Mouse (Mus musculus): ENCODE measurements at regions not wholly inside any gene's neighbourhood (a gene's known extent, or its start where the extent isn't known, plus 50 kb on each side); places are given as distances from the start of the nearest gene placed in this dataset.

DNA sequence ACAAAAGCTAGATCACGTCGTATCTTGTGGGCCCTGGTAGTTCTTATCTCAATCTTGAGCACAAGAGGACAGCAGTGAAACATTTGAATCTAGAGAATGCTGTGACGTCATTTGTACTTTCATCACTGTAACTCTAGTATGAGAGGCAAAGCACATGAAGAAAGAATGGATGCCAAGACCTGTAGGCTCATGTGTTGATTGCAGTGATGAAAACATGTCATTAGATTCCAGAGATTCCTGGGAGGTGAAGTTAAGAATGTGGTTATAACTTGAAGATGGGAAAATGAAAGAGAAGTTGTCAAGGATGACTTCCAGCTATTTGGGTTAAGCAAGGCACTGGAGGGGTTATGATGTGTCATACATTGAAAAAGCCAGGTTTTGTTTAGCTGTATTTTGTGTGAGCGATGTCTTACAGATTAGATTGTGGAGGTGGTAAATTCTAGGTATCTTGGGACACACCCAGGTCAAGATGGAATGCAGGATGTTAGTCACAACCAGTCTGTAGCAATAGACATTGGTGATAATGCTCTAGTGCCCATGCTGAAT, 221.7 kb downstream of the Nr2f2 start:
- no peak for TF ChIP-seq GATA1 (IDR thresholded peaks at IDR 0.05; ENCODE audit: low read length)
- no peak for TF ChIP-seq TAL1 (IDR thresholded peaks at IDR 0.05; ENCODE audit: low read length)
- Histone ChIP-seq H3K36me3 (ENCODE audit: control insufficient read depth) (no peaks in the 10 kb centered on the region), H3K9me3 (ENCODE audit: control insufficient read depth, low read length) (no peaks in the 10 kb centered on the region), H3K27me3 (ENCODE audit: control insufficient read depth) (no peaks in the 10 kb centered on the region), H3K4me1 (ENCODE audit: control insufficient read depth) (no peaks in the 10 kb centered on the region), H3K4me3 (replicated peaks) (no peak overlapping the region)

DNA sequence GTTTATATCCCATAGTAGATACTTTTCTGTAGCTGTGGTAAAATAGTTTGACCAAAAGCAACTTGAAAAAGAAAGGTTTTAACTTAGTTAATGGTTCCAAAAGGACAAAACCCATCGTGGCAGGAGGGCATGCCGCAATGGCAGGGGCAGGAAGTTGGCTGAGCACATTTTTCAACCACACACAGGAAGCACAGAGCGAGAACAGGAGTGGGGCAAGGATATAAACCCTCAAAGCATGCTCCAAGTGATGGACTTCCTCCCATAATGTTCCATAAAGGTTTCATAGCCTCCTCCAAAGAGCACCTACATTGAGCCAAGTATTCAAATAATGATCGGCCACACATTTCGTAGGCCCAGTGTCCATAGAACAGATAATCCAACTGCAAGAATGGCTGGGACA, 229.7 kb downstream of the Nr2f2 start:
- H3K4me3 ChIP-seq (replicated peaks): no peak overlapping the region
- H3K27me3 ChIP-seq (ENCODE audit: control insufficient read depth): no peaks in the 10 kb centered on the region
- H3K36me3 ChIP-seq (ENCODE audit: control insufficient read depth): no peaks in the 10 kb centered on the region
- H3K4me1 ChIP-seq (ENCODE audit: control insufficient read depth): no peaks in the 10 kb centered on the region
- TF ChIP-seq TAL1 (IDR thresholded peaks at IDR 0.05; ENCODE audit: low read length): no peak
- TF ChIP-seq GATA1 (IDR thresholded peaks at IDR 0.05; ENCODE audit: low read length): no peak
- no peaks in the 10 kb centered on the region for H3K9me3 ChIP-seq (ENCODE audit: control insufficient read depth, low read length)

DNA sequence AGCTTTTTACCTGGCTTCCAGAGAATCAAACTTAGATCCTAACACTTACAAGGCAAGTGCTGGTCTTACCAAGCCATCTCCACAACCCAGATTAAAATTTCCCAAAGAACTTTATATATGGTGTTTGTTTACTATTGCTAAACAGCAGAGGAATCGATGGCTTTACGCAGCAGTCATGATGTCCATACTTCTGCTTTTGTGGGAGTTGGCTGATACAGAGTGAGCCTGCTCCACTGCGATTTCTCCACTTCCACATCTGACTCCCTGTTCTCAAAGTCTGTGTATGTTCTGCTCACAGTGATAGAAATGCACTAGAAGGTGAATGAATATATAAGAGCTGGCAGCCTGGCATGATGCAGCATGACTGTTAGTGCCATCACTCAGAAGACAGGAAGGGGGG, 231.1 kb downstream of the Nr2f2 start:
- Histone ChIP-seq H3K4me3 (replicated peaks) (no peak overlapping the region), H3K9me3 (ENCODE audit: control insufficient read depth, low read length) (no peaks in the 10 kb centered on the region), H3K36me3 (ENCODE audit: control insufficient read depth) (no peaks in the 10 kb centered on the region), H3K27me3 (ENCODE audit: control insufficient read depth) (no peaks in the 10 kb centered on the region), H3K4me1 (ENCODE audit: control insufficient read depth) (no peaks in the 10 kb centered on the region)
- TF ChIP-seq GATA1 (IDR thresholded peaks at IDR 0.05; ENCODE audit: low read length) (no peak), TAL1 (IDR thresholded peaks at IDR 0.05; ENCODE audit: low read length) (no peak)

DNA sequence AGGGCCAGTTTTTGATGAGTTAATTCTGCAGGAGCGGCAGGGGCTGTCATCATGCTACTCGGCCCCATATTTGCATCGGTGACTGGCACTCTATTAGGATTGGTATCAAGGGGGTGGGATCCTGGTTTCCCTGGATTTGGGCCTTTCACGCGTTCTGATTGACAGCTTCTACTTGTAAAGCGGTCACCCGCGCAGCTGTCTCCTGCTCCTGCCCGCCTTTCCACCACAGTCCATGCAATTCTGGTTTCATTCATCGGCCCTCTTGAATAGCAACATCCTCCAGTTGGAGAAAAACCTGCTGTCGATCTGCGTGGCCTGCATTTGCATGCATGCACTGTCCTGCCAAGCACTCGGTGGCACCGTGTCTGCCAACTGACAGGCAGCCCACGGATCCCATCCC, 236.6 kb downstream of the Nr2f2 start:
- TF ChIP-seq TAL1 (IDR thresholded peaks at IDR 0.05; ENCODE audit: low read length) (no peak), GATA1 (IDR thresholded peaks at IDR 0.05; ENCODE audit: low read length) (no peak)
- H3K4me1 ChIP-seq (ENCODE audit: control insufficient read depth): no peaks in the 10 kb centered on the region
- H3K4me3 ChIP-seq (replicated peaks): no peak overlapping the region
- no peaks in the 10 kb centered on the region for H3K27me3 ChIP-seq (ENCODE audit: control insufficient read depth)
- H3K36me3 ChIP-seq (ENCODE audit: control insufficient read depth): no peaks in the 10 kb centered on the region
- peaks cover 4% of the 10 kb centered on the region for H3K9me3 ChIP-seq (ENCODE audit: control insufficient read depth, low read length)

DNA sequence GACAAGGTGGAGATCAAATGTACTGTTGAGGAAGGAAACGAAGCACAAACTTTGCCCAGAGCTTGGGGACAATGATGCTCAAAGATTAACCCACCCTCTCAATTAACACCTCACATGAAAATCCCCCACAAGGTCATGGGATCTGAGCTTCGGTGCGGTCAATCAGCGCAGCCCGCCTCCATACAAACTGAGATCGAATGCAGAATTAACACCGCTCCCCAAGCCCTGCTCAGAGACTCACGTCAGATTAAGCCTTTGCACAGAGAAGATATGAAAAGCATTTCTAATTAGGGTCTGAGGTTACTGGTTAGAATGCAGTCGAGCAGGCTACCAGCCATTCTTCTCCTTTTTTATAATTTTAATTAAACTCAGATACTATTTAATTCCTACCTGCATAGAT, 243.7 kb downstream of the Nr2f2 start:
- Histone ChIP-seq H3K36me3 (ENCODE audit: control insufficient read depth) (no peaks in the 10 kb centered on the region), H3K4me3 (replicated peaks) (no peak overlapping the region), H3K4me1 (ENCODE audit: control insufficient read depth) (no peaks in the 10 kb centered on the region), H3K9me3 (ENCODE audit: control insufficient read depth, low read length) (no peaks in the 10 kb centered on the region), H3K27me3 (ENCODE audit: control insufficient read depth) (no peaks in the 10 kb centered on the region; the same call in 1 of the 2 replicates)
- no peak for TF ChIP-seq GATA1 (IDR thresholded peaks at IDR 0.05; ENCODE audit: low read length)
- TF ChIP-seq TAL1 (IDR thresholded peaks at IDR 0.05; ENCODE audit: low read length): no peak

DNA sequence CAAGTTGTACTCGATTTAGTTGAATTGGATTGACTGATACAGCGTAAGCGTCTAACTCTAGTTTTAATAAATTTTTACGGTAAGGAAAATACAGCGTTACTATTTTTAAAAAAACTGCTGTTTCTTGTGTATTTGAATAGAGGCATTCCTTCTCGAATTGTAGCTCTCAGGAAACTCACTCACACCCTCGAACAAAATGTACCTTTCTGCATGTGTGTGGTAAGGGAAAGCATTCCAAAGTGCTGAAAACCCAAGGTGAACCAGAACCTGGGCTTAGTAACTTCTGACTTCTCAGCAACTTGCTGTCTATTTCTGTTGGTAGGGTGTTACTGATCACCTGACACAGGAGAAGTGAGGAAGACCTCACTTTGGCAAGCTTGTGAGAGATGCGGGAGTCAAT, 247.0 kb downstream of the Nr2f2 start:
- Histone ChIP-seq H3K4me3 (replicated peaks) (no peak overlapping the region), H3K36me3 (ENCODE audit: control insufficient read depth) (no peaks in the 10 kb centered on the region), H3K4me1 (ENCODE audit: control insufficient read depth) (no peaks in the 10 kb centered on the region), H3K27me3 (ENCODE audit: control insufficient read depth) (no peaks in the 10 kb centered on the region; the same call in 1 of the 2 replicates), H3K9me3 (ENCODE audit: control insufficient read depth, low read length) (no peaks in the 10 kb centered on the region)
- no peak for TF ChIP-seq TAL1 (IDR thresholded peaks at IDR 0.05; ENCODE audit: low read length)
- TF ChIP-seq GATA1 (IDR thresholded peaks at IDR 0.05; ENCODE audit: low read length): no peak

DNA sequence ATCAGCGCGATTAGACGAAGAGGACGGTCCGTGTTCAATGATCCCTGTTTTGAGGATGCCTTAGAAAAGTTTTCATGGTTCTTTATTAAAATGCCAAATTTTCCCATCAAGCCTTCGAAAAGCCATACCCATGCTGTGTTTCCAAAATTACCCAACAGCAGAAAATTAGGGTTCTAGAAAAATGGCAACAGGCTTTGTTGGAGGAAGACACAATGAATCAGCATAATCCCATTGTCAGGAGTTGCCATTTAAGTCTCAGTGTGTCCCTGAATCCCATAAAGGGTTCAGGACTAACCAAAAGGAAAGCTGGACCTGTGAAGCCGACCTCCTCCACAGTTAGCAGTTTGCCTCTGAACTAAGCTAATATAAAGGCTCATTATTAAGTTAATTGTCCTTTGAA, 247.6 kb downstream of the Nr2f2 start:
- no peaks in the 10 kb centered on the region for H3K36me3 ChIP-seq (ENCODE audit: control insufficient read depth)
- H3K4me3 ChIP-seq (replicated peaks): no peak overlapping the region
- TF ChIP-seq TAL1 (IDR thresholded peaks at IDR 0.05; ENCODE audit: low read length) (no peak), GATA1 (IDR thresholded peaks at IDR 0.05; ENCODE audit: low read length) (no peak)
- H3K9me3 ChIP-seq (ENCODE audit: control insufficient read depth, low read length): no peaks in the 10 kb centered on the region
- H3K4me1 ChIP-seq (ENCODE audit: control insufficient read depth): no peaks in the 10 kb centered on the region
- no peaks in the 10 kb centered on the region; the same call in 1 of the 2 replicates for H3K27me3 ChIP-seq (ENCODE audit: control insufficient read depth)

DNA sequence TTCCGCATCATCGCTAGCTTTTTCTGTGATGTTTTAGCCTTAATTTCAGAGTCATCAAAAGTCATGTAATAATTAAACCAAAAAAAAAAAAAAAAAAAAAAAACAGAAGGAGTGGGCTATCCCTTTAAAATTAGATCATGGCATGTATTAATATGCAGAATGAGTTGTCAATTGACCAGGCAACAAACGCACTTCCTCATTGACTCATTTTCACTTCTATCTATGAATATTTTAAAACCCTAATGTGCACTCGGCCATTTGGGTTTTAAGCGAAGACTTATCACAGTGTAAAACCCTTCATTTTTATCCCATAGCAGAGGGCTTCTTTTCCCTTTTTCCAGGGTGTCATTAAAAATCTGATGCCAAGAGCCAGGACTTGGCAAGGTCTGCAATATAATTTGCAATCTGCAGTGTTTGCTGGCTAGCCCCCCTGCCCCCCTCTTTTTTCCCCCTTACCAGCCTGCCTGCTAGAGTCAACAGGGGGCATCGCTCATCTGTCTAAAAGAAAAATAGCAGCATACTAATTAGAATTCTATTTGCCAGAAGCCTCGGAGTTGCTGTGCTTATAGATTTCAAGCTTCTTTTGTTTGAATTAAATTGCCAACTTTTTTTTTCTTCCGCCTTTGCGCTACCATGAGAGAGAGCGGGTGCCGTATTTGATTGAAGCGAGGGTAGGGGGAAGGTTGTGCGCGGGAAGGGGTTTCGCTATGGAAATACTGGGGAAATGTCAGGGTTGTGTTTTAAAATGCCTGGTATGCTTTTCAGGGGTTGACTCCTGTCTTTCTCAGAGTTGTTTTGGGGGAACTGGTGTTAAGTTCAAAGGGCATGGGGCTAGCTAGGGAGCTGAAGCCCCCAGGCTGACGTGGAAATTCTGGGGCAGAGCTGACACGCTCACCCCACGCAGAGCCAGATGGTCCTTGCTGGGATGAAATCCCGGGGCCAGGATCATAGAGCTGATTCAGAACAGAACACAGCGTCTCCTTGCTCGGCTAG, 248.3 kb downstream of the Nr2f2 start:
- Histone ChIP-seq H3K4me3 (replicated peaks) (no peak overlapping the region), H3K4me1 (ENCODE audit: control insufficient read depth) (no peaks in the 10 kb centered on the region), H3K27me3 (ENCODE audit: control insufficient read depth) (no peaks in the 10 kb centered on the region; the same call in 1 of the 2 replicates), H3K36me3 (ENCODE audit: control insufficient read depth) (no peaks in the 10 kb centered on the region), H3K9me3 (ENCODE audit: control insufficient read depth, low read length) (no peaks in the 10 kb centered on the region)
- TF ChIP-seq GATA1 (IDR thresholded peaks at IDR 0.05; ENCODE audit: low read length) (no peak), TAL1 (IDR thresholded peaks at IDR 0.05; ENCODE audit: low read length) (no peak)

DNA sequence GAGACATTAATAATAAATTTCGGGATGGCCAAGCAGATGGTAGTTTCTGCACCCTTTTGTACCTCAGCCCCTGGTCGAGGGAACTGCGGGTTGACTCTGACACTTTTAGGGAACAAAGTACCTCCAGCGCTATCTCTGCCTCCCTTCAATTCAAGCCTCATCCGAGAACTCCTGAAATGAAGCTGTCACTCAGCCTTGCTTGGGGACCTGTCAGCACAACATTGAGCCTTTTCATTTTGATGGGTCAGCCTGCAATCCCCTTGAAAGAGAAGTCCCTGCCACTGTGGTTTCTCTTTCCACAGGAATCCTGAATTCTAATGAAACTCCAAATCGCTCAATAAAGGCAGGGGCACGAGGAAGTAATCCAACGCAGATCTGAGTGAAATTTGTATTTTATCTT, 257.5 kb downstream of the Nr2f2 start:
- no peaks in the 10 kb centered on the region for H3K27me3 ChIP-seq (ENCODE audit: control insufficient read depth)
- H3K4me1 ChIP-seq (ENCODE audit: control insufficient read depth): no peaks in the 10 kb centered on the region
- no peak for TF ChIP-seq TAL1 (IDR thresholded peaks at IDR 0.05; ENCODE audit: low read length)
- no peak for TF ChIP-seq GATA1 (IDR thresholded peaks at IDR 0.05; ENCODE audit: low read length)
- no peaks in the 10 kb centered on the region for H3K9me3 ChIP-seq (ENCODE audit: control insufficient read depth, low read length)
- H3K36me3 ChIP-seq (ENCODE audit: control insufficient read depth): no peaks in the 10 kb centered on the region
- H3K4me3 ChIP-seq (replicated peaks): no peak overlapping the region

Measured in erythroblast, embryonic 14.5 days (primary cell).